8 mouse cellular contexts compared by ENCODE assay signal in the genomic region with DNA sequence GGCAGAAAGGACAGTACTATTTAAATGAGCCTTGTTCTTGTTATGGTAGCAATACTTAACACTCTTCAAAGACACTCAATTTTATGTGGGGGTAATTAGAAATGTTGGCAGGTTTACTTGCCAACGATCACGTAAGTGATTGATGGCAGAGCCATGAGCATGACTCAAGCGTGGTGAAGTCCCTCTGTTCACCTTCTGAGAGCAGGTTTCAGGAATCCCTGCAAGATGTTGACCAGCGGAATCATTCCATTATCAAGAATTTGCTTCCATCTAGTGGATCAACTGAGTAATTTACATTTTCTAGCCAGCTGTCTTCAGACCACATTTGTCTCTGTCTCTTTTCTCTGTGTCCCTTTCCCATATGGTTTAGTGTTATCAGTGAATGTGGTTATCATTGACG.
DNase-seq lines count a peak whose midpoint lies in the region.

No protein-coding gene starts in this region.

- WGBS in large intestine, adult 2 months = 13% methylated on average over 5 of the region's 5 CpGs

- DNase-seq in kidney, adult 9 months = peak; percentile 60
- DNase-seq in kidney, adult 11 months = no peak
- peak; percentile 27 for DNase-seq in R1 (ENCODE audit: low read depth, low spot score)
- peak; percentile 16 for DNase-seq in embryo, embryonic 9.5 days (ENCODE audit: extremely low spot score)
- DNase-seq in large intestine, adult 2 months (ENCODE audit: low read depth, low spot score) = peak; percentile 6
- DNase-seq in retina, adult 2 months (ENCODE audit: low read depth, low spot score) = peak; percentile 13
- no peak for DNase-seq in ovary, postnatal 14 days (ENCODE audit: low spot score)
- DNase-seq in thymus, postnatal 4 days = no peak

Comparison
In these comparisons a context has a peak if more than half of its experiments do, and no peak if none do; other contexts are left out.
1. DNase-seq: peak in kidney, adult 9 months (single experiment), R1 (single experiment), embryo, embryonic 9.5 days (single experiment), large intestine, adult 2 months (single experiment) and retina, adult 2 months (single experiment); none in kidney, adult 11 months (single experiment), ovary, postnatal 14 days (single experiment) and thymus, postnatal 4 days (single experiment).